Mouse (Mus musculus) bone marrow, adult 2 months (tissue): ENCODE measurements at regions not wholly inside any gene's neighbourhood (a gene's known extent, or its start where the extent isn't known, plus 50 kb on each side); places are given as distances from the start of the nearest gene placed in this dataset.

ENCODE experiments used
- CTCF ChIP-seq: fragments of 200-500 bp; IDR thresholded peaks from 2 replicates; pipeline ENCODE4 v1.5.1; 2011; ENCODE audit warnings: low read length, control low read depth; ENCODE audit not compliant: control insufficient read depth, insufficient read depth
- POLR2A ChIP-seq: fragments of 200-500 bp; IDR thresholded peaks from 2 replicates; pipeline ENCODE4 v1.6.1; 2011; ENCODE audit warnings: low read depth, mild to moderate bottlenecking, control low read depth, low read length, borderline replicate concordance; ENCODE audit not compliant: control insufficient read depth

DNA sequence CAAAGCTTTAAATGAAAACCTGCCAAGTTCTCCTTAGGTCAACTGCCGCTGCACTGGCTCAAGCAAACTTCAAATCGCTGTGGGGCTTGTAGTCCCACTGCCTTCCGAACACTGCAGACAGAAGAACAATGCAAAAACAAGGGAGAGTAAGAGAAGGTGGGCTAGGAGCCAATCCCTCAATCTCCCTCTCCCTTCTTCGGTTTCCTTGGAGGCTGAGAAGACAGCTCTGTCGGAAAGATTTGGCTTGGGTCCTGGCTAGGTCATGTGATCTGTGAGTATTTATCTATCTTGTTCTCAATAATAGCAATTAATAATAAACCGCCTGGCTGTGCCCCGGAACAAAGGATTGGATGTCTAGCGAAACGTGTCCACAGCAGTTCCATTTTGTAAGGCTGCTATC is 147.6 kb downstream of the Gas1 start:
- TF ChIP-seq CTCF (no peak), POLR2A (no peak)
